Mouse (Mus musculus) embryonic fibroblast, embryonic 13.5 days (primary cell): ENCODE results near the gene Spats1.

Experiments
- CTCF ChIP-seq: IDR thresholded peaks from 2 replicates; pipeline ENCODE4 v1.5.1; 2011; ENCODE audit warnings: mild to moderate bottlenecking, control low read depth, low read length, moderate library complexity, borderline replicate concordance; ENCODE audit not compliant: insufficient read depth
- POLR2A ChIP-seq: IDR thresholded peaks from 2 replicates; pipeline ENCODE4 v1.6.1; 2011; ENCODE audit warnings: low read depth, mild to moderate bottlenecking, control low read depth, low read length, moderate library complexity

DNA sequence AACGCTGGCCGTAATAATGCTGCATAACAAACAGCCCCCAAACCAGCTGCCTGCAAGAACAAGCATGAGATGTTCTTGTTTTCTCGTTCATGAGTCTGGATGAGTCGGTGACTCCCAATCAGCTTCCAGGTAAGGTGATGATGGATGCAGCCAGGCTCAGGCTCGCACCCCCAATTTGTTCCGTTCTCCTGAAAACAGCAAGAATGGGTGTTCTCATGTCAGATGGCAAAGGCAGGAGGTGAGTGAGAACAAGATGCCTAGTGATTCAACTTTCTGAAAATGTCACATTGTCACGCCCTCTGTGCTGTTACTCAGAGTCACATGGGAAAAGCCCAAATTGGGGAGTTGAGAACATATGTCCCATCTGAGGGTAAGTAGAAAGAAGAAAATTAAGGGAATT lies 10.4 kb upstream of the Spats1 start:
- TF ChIP-seq POLR2A (no peak), CTCF (no peak)
